Mouse (Mus musculus) yolk sac, embryonic 10.5 days (tissue): Measurements from ENCODE around the gene Itih2.

Experiments used
- DNase-seq: peaks from one replicate; pipeline ENCODE4 v3.0.0-alpha.2; 2017; ENCODE audit warnings: low spot score

The Itih2 gene

DNA sequence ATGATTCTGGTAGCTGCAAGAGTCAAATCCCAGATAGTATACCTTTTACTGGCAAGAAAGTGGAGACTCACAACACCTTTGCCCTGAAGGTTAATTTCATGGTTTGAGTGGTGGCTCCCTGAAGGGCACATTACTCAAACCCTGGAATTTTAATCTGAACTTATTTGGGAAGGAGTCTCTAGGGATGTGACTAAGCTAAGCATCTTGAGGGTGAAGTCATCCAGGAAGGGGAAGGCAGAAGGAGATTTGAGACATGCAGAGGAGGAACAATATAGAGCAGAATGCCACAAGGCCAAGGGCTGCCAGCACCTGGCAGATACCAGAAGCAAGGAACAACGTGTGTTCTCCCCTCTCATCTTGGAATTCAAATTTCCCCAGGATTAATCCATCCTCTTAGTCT lies 12.4 kb downstream of the Itih2 start:
- DNase-seq: no peak

GRCm38 (mm10) chr2:10108535-10109189 lies 22.5 kb downstream of the Itih2 start:
- no peak for DNase-seq

DNA sequence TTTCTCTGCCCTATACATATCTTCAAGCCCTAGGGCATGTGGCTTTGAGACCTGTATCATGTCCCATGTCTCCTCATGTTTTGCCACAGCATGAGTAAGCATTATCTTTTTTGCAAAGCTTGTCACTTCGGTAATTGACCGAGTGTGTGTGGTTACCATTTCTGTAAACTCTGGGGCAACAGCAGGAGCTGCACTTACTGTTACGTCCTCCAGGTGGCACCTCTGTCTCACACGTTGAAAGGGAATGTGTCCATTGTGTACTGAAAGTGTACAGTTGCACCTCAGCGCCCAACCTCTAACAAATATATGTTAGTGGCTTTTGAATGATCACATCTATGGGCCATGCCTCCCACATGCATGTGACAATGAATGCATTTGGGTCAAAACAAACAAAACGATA lies 30.0 kb downstream of the Itih2 start:
- peak; percentile 34 for DNase-seq

DNA sequence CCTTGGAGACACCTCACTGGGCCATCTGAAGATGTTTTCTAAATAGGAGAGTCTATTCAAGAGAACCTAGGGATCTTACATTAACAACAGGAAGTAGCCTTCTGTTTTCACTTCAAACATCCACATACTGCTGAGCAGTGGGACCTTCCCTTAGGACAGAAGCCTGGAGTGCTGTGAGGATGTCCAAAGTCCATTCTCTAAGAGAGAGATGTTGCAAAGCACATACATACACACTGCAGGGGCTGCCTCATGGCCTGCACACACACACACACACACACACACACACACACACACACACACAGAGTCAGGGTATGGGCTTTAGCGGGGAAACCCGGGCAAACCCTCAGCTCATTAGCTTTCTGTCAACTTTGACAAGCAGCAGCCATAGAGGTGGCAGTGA lies 30.7 kb downstream of the Itih2 start:
- DNase-seq: peak; percentile 54

GRCm38 (mm10) chr2:10098598-10099215 lies 32.5 kb downstream of the Itih2 start:
- DNase-seq: no peak

GRCm38 (mm10) chr2:10094327-10095100 lies 36.7 kb downstream of the Itih2 start:
- peak; percentile 65 for DNase-seq

DNA sequence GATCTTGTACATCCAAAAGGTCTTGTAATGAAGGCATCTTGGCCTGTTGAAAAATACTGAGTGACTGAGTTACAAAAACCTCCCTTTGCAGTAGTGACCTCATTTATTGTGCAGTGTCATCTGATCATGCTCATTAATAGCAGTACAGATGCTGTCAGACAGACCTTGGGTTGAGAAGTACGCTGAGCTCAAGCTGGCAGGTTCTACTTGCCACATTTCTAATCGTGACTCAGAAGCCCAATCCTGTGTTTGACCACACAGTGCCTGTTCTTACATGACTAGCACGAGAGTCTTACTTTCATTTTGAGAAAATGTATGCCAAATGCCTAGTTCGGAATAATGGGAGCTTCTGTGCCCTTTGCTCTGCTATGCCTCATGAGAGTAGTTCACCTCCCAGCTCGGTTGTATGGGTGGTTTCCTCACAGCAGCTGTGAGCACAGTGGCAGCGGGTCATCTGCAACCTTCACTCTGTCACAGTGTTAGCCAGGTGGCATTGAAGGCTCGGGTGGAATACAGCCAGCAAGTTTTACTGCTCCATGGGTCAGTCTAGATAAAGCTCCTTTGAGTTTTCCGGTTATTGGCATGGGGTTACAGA lies 43.8 kb downstream of the Itih2 start:
- no peak for DNase-seq

- DNase-seq: no peak
Observed at GRCm38 (mm10) chr2:10082737-10083136, 48.5 kb downstream of the Itih2 start.

DNA sequence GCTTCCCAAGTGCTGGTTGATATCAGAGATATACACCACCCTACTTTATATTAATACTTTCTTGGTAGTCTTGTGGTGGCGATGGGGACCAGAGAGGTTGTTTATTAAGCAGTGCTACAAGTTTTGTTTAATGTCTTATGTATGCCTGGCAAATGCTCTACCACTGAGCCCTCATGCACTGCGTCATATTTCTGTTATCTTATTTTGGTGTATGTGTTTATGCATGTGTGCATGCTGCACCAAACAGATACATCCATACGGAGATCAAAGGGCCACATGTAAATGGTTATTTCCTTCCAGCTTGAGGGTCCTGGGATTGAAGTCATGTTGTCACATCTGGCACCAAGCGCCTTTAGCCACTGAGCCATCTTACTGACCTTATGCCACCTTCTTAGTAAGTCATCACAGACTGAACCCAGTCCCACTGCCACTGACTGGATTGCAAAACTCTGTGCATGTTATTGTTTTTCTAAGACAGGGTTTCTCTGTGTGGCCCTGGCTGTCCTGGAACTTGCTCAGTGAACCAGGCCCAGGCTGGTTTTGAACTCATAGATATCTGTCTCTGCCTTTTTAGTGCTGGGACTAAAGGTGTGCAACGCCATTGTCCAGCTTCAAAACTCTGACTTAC lies 49.6 kb downstream of the Itih2 start:
- no peak for DNase-seq

GRCm38 (mm10) chr2:10080310-10081010 lies 50.7 kb downstream of the Itih2 start, which contains the start of the genes Atp5c1 and Kin:
Atp5c1 (minus strand) TSS chr2:10080510.
Kin (plus strand) TSS chr2:10080593.
- DNase-seq: peak; percentile 95

DNA sequence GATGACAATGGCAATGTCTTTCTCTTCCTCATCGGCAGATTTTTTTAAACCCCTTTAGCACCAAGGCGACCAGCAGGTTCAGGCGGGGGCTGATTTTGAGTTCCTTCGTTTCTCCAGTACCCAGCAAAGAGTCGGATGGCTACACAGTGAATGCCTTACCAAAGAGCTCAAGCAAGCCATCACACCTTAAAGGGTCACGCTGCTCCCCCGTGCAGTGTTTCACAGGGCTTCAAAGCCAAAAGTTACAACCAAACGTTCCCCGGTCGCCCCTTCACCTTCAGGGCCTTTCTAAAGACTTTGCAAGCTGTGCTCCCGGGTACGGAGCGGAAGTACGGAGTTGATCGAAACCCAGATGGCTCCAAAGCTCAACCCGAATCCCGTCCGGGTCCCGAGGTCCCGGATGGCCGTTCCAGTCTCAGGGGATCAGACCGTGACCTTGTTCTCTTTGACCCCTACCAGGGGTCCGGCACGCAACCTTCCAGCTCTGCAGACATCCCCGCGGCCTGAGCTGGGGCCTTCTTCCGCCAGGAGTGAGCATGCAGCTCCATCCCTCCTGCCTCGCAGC lies 51.4 kb downstream of the Itih2 start:
- DNase-seq: no peak

GRCm38 (mm10) chr2:10076675-10077074 lies 54.5 kb downstream of the Itih2 start:
- no peak for DNase-seq

DNA sequence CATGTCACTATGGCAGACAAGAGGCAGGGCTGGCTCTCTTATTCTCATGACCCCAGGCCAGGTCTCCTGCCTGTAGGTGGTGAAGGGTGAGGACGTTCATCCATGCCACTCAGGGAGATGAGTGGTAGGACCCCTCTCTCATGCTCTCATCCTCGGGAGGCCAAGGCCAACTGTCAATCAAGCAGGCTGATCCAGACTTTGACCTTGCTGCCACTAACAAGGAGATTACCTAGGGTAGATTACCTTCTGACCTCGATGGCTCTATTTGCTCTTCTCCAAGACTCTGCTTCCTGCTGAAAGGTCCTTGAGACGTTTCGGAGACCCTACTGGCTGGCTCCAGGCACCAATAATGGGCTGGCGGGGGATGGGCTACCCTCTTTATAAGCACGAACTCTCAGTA lies 56.7 kb downstream of the Itih2 start:
- DNase-seq: peak; percentile 70

DNA sequence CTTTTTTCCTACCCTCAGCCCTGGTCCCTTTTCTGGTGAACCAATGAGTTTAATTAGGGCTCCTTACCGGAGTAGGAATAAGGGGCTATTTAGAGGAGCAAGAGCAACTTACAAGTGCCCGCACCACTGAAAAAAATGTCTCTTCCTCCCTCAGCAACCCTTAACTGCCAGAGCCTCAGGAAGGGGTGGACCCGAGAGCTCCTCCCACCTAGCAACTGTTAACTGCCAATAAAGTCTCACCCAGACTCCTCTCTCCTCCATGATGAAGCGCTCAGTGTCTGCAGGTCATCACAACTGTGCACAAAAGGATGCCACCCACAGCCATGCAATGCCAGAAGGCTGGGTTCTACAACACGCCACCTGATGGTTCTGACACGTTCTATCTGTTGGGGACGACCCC lies 59.4 kb downstream of the Itih2 start:
- DNase-seq: no peak

GRCm38 (mm10) chr2:10058836-10059235 lies 72.4 kb downstream of the Itih2 start:
- DNase-seq: no peak

DNA sequence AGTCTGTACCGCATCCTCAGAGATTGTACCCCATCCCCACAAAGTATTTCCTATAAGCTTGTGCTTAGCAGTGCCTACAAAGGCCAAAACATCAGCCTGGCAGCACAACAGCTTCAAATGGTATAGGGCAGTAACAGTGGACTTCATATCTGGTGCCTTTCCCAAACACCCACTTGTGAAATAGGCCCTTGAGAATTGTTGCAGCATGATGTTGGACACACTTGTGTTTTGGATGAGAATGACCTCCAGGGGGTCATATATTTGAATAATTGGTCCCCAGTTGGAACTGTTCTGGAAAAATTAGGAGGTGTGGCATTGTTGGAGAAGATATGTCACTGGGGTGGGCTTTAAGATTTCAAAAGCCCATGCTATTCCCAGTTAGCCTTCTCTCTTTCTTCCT lies 79.2 kb downstream of the Itih2 start:
- DNase-seq: no peak

- DNase-seq: no peak
Observed at GRCm38 (mm10) chr2:10050878-10051277, 80.3 kb downstream of the Itih2 start.

GRCm38 (mm10) chr2:10049456-10049855 lies 81.7 kb downstream of the Itih2 start:
- DNase-seq: no peak

GRCm38 (mm10) chr2:10048461-10048860 lies 82.7 kb downstream of the Itih2 start, which contains the start of gene Taf3:
Taf3 (minus strand) TSS chr2:10048596.
- peak; percentile 88 for DNase-seq

DNA sequence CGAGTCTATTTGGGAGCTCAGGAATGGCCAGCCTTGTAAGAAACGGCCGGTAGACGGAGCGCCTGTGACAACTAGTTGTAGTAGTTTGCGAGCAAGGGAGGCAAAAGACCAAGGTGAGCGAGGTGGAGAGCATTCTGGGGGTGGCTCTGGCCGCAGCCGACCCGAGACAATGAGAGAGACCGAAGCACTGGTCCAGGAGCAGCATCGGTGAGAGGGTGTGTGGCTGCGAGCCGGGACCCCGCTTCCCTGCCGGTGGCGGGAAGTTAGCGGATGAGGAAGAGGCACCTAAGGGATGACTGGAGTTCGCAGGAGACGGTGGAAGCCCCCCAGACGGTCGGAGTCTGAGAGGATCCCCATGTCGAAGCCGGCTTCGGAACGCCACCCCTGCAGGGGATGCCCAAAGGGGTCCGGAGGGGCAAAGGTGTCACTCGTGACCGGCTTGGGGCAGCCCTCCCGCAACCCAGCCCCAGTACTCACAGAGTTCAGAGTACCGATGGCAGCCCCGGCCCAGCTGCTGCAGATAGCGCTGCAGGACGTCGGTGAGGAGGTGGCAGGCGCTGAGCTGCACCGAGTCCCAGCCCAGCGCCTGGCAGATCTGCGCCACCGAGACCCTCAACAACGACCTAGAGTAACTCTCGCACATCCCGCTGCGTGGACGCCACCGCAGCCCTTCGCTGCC lies 83.3 kb downstream of the Itih2 start:
- DNase-seq: peak; percentile 24
